Mouse (Mus musculus) cerebellum, adult 2 months (tissue): ENCODE results near the gene Pmfbp1.

Source experiments
- CTCF ChIP-seq: fragments of 200-500 bp; IDR thresholded peaks from 2 replicates; pipeline ENCODE4 v1.5.1; 2011; ENCODE audit warnings: low read depth, mild to moderate bottlenecking, control low read depth, low read length, moderate library complexity, borderline replicate concordance; ENCODE audit not compliant: insufficient read depth
- POLR2A ChIP-seq: fragments of 200-500 bp; IDR thresholded peaks from 2 replicates; pipeline ENCODE4 v1.6.1; 2011; ENCODE audit warnings: low read length, control low read depth, borderline replicate concordance; ENCODE audit not compliant: insufficient read depth

DNA sequence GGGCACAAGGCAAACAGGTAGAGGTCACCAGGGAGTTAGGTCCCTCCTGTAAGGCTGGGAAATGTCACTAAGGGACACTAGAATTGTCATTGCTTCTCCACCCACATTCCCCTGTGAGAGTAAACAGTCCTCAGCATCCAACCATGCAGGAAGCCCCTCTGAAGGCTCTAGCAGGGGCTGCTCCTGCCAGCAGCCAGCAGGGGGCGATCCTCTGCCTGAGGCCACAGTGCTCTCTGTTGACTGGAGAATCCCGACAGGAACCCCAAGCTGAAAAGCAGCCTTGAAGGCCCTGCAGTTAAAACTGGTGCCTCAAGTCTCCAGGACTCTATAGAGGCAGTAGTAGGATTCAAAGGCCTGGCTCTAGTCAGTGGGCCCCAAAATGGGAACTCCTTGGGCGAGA, 57.8 kb downstream of the Pmfbp1 start:
- TF ChIP-seq POLR2A (no peak), CTCF (0 out of 2 replicates have a peak, but pooled peaks have one; percentile 17)
